Comparison of ENCODE assay signal across 18 mouse cellular contexts in genomic region chr10:107870540-107870939, GRCm38 (mm10). TPM values are rescaled to one million over a fixed set of nuclear protein-coding genes. Genes with fewer than 3 reads are reported as not detected.
A peak's percentile ranks its signal among the peaks of the same experiment; 100 is the strongest.
DNase-seq lines count a peak whose midpoint lies in the region; ATAC-seq and TF ChIP-seq lines count a peak whose summit lies in the region.
"Had no signal": no experiment of that assay in that cellular context is flagged by ENCODE, and none has a peak within 500 bp of the region (broad histone marks: within the 10 kb centered on the region; RNA-seq: fewer than 3 reads in every experiment).

No protein-coding gene starts in this region.

- peaks cover 5% of the 10 kb centered on the region; the same call in 1 of the 2 replicates for H3K4me1 ChIP-seq in heart, embryonic 13.5 days
- H3K4me1 ChIP-seq in kidney, embryonic 16.5 days (ENCODE audit: insufficient read depth, low read length), result peaks cover 7% of the 10 kb centered on the region
- H3K4me1 ChIP-seq in lung, postnatal 0 days (ENCODE audit: insufficient read depth, low read depth, low read length), result no peaks in the 10 kb centered on the region
- peaks cover 3% of the 10 kb centered on the region; the same call in 1 of the 2 replicates for H3K4me1 ChIP-seq in lung, adult 2 months (ENCODE audit: control insufficient read depth, insufficient read depth, low read length)
- H3K4me1 ChIP-seq: embryonic facial prominence, embryonic 15.5 days; forebrain, embryonic 15.5 days; hindbrain, embryonic 15.5 days had no signal

- TF ChIP-seq EP300 in lung, postnatal 0 days (IDR thresholded peaks at IDR 0.05), result no peak

- TF ChIP-seq POLR2A in lung, adult 2 months (IDR thresholded peaks at IDR 0.05; ENCODE audit: borderline replicate concordance, extremely low read depth, low read depth, low read length), result no peak

- peak overlapping the region; percentile 36 for H3K27ac ChIP-seq in heart, embryonic 13.5 days (replicated peaks)
- peak overlapping the region; percentile 13 for H3K27ac ChIP-seq in kidney, embryonic 16.5 days (ENCODE audit: low read length)
- no peak overlapping the region for H3K27ac ChIP-seq in lung, postnatal 0 days (ENCODE audit: low read length)
- H3K27ac ChIP-seq: embryonic facial prominence, embryonic 15.5 days; forebrain, embryonic 15.5 days; hindbrain, embryonic 15.5 days had no signal

- WGBS in heart, embryonic 13.5 days, result 65% methylated on average over 7 of the region's 7 CpGs
- WGBS in kidney, embryonic 16.5 days, result 35% methylated on average over 7 of the region's 7 CpGs
- 43% methylated on average over 7 of the region's 7 CpGs for WGBS in lung, postnatal 0 days
- 47% methylated on average over 7 of the region's 7 CpGs for WGBS in lung, adult 2 months

- peak overlapping the region; percentile 7; the same call in 1 of the 2 replicates for H3K4me2 ChIP-seq in heart, embryonic 13.5 days
- H3K4me2 ChIP-seq in kidney, embryonic 16.5 days (replicated peaks; ENCODE audit: low read depth, low read length), result peak overlapping the region; percentile 19
- H3K4me2 ChIP-seq in lung, postnatal 0 days (replicated peaks; ENCODE audit: low read depth, low read length), result peak overlapping the region; percentile 22; the same call in 1 of the 2 replicates
- H3K4me2 ChIP-seq: embryonic facial prominence, embryonic 15.5 days; forebrain, embryonic 15.5 days; hindbrain, embryonic 15.5 days had no signal

- no peaks in the 10 kb centered on the region for H3K27me3 ChIP-seq in heart, embryonic 13.5 days (replicated peaks)
- H3K27me3 ChIP-seq in kidney, embryonic 16.5 days (ENCODE audit: insufficient read depth, low read length), result no peaks in the 10 kb centered on the region
- no peaks in the 10 kb centered on the region for H3K27me3 ChIP-seq in lung, postnatal 0 days (replicated peaks; ENCODE audit: insufficient read depth, low read length)
- H3K27me3 ChIP-seq: CH12.LX; embryonic facial prominence, embryonic 15.5 days; forebrain, embryonic 15.5 days; hindbrain, embryonic 15.5 days had no signal

- no peak overlapping the region for H3K9ac ChIP-seq in heart, embryonic 13.5 days
- H3K9ac ChIP-seq in kidney, embryonic 16.5 days (replicated peaks; ENCODE audit: low read length), result no peak overlapping the region
- no peak overlapping the region for H3K9ac ChIP-seq in lung, postnatal 0 days (replicated peaks; ENCODE audit: low read depth)
- H3K9ac ChIP-seq: embryonic facial prominence, embryonic 15.5 days; forebrain, embryonic 15.5 days; hindbrain, embryonic 15.5 days had no signal

- ATAC-seq in heart, embryonic 13.5 days (ENCODE audit: extremely low read depth, insufficient number of reproducible peaks, low FRiP score, low TSS enrichment), result no peak
- ATAC-seq in kidney, embryonic 16.5 days (ENCODE audit: low FRiP score, low TSS enrichment), result peak; percentile 65; the same call in 1 of the 2 replicates
- no peak for ATAC-seq in lung, postnatal 0 days
- ATAC-seq: forebrain, embryonic 15.5 days had no signal

- no peaks in the 10 kb centered on the region for H3K9me3 ChIP-seq in heart, embryonic 13.5 days
- H3K9me3 ChIP-seq in kidney, embryonic 16.5 days (ENCODE audit: low read length), result no peaks in the 10 kb centered on the region
- no peaks in the 10 kb centered on the region for H3K9me3 ChIP-seq in lung, postnatal 0 days (ENCODE audit: low read length)
- H3K9me3 ChIP-seq: embryonic facial prominence, embryonic 15.5 days; forebrain, embryonic 15.5 days; hindbrain, embryonic 15.5 days had no signal

- DNase-seq in heart, postnatal 4 days, result no peak
- DNase-seq in kidney, adult 9 months, result no peak
- DNase-seq in lung, postnatal 0 days (ENCODE audit: low spot score), result no peak
- DNase-seq in lung, adult 2 months, result no peak
- DNase-seq: adrenal gland, adult 2 months; adrenal gland, postnatal 25 days; cerebellum, adult 18-20 months; cerebellum, adult 9-11 months; cerebellum, postnatal 36 days; gastrocnemius, postnatal 36 days; heart, adult 11 months had no signal

- no peaks in the 10 kb centered on the region for H3K36me3 ChIP-seq in heart, embryonic 13.5 days
- H3K36me3 ChIP-seq in kidney, embryonic 16.5 days (ENCODE audit: insufficient read depth, low read length), result no peaks in the 10 kb centered on the region
- no peaks in the 10 kb centered on the region for H3K36me3 ChIP-seq in lung, postnatal 0 days (ENCODE audit: insufficient read depth, low read length)
- H3K36me3 ChIP-seq: embryonic facial prominence, embryonic 15.5 days; forebrain, embryonic 15.5 days; hindbrain, embryonic 15.5 days had no signal

- TF ChIP-seq CTCF in lung, postnatal 0 days (IDR thresholded peaks at IDR 0.05), result no peak
- no peak for TF ChIP-seq CTCF in lung, adult 2 months (IDR thresholded peaks at IDR 0.05; ENCODE audit: insufficient read depth, low read length)

- H3K4me3 ChIP-seq in heart, embryonic 13.5 days, result no peak overlapping the region
- 0 out of 2 replicates have a peak overlapping the region, but pooled peaks have one; percentile 11 for H3K4me3 ChIP-seq in kidney, embryonic 16.5 days (ENCODE audit: low read length)
- no peak overlapping the region for H3K4me3 ChIP-seq in lung, postnatal 0 days (ENCODE audit: low read depth, low read length)
- H3K4me3 ChIP-seq in lung, adult 2 months (replicated peaks; ENCODE audit: extremely low read depth, low read depth, low read length), result no peak overlapping the region
- H3K4me3 ChIP-seq: embryonic facial prominence, embryonic 15.5 days; forebrain, embryonic 15.5 days; hindbrain, embryonic 15.5 days had no signal

RNA-seq across cellular contexts. Expression of gene Otogl, which starts 41.4 kb away (rescaled TPM):
- polyA plus RNA-seq in heart, embryonic 13.5 days (2015; fragmentation: Nextera tagmentation; extraction: Ambion mirVana), result 0.09 and 0.11 TPM in 2 replicates
- total RNA-seq in heart, postnatal 4 days (2021), result under 1 TPM; 0.05 to 0.11 TPM
- polyA plus RNA-seq in kidney, embryonic 16.5 days (2015; fragmentation: Nextera tagmentation; extraction: Ambion mirVana), result 0.06 TPM in 2 replicates
- 0.01 and 0.02 TPM in 2 replicates for polyA plus RNA-seq in lung, postnatal 0 days (2015; fragmentation: Nextera tagmentation; extraction: Ambion mirVana)
- 0.03 and 0.06 TPM in 2 replicates for polyA plus RNA-seq in lung, adult 2 months (2012; rRNA removed)
- total RNA-seq: gastrocnemius, postnatal 36 days had no signal
- polyA plus RNA-seq: adrenal gland, adult 2 months; forebrain, embryonic 11.5 days had no signal
